Mouse (Mus musculus) hindbrain, embryonic 16.5 days (tissue): ENCODE data around the gene Kif2c. TPM values are rescaled to one million over a fixed set of nuclear protein-coding genes. Genes with fewer than 3 reads are reported as not detected.

Source experiments
- ATAC-seq: fragments of 200-750 bp; cut with Nextera tagmentation; 2 replicates; pipeline ENCODE4 v1.8.0; 2017; ENCODE audit warnings: moderate TSS enrichment, moderate library complexity
- H3K27ac ChIP-seq: fragments of 300-500 bp; sonication (generic); 2 replicates; pipeline ENCODE4 v1.5.1; 2014; ENCODE audit warnings: low read depth, mild to moderate bottlenecking, control low read depth, low read length, moderate library complexity
- H3K27me3 ChIP-seq: fragments of 300-500 bp; sonication (generic); replicated peaks from 2 replicates; pipeline ENCODE4 v1.6.1; 2014; ENCODE audit warnings: low read length; ENCODE audit not compliant: control insufficient read depth, insufficient read depth
- H3K36me3 ChIP-seq: fragments of 300-500 bp; sonication (generic); 2 replicates; pipeline ENCODE4 v1.6.1; 2014; ENCODE audit warnings: mild to moderate bottlenecking, low read length, moderate library complexity, mixed read lengths; ENCODE audit not compliant: control insufficient read depth, insufficient read depth
- H3K4me1 ChIP-seq: fragments of 300-500 bp; sonication (generic); 2 replicates; pipeline ENCODE4 v1.6.1; 2014; ENCODE audit warnings: low read depth, low read length; ENCODE audit not compliant: control insufficient read depth, insufficient read depth
- H3K4me2 ChIP-seq: fragments of 300-500 bp; sonication (generic); 2 replicates; pipeline ENCODE4 v1.6.1; 2014; ENCODE audit warnings: mild to moderate bottlenecking, low read length, control low read depth, moderate library complexity
- H3K4me3 ChIP-seq: fragments of 300-500 bp; sonication (generic); 2 replicates; pipeline ENCODE4 v1.5.1; 2014; ENCODE audit warnings: mild to moderate bottlenecking, low read length, control low read depth, moderate library complexity
- H3K9ac ChIP-seq: fragments of 300-500 bp; sonication (generic); 2 replicates; pipeline ENCODE4 v1.6.1; 2014; ENCODE audit warnings: low read depth, mild to moderate bottlenecking, control low read depth, low read length, moderate library complexity
- H3K9me3 ChIP-seq: fragments of 300-500 bp; sonication (generic); 2 replicates; pipeline ENCODE4 v1.6.1; 2014; ENCODE audit warnings: mild to moderate bottlenecking, low read length, moderate library complexity; ENCODE audit not compliant: control insufficient read depth
- WGBS: fragments of 180-500 bp; shearing (Covaris S2); extraction: QIAGEN DNeasy Blood & Tissue Kit; methylation state at CpG from one replicate; pipeline ENCODE4 v1.1.7; 2014; 5-methylcytosine and 5-hydroxymethylcytosine counted together
- polyA plus RNA-seq: library from polyadenylated mRNA; unstranded; fragments of >200 nt; fragmentation: Nextera tagmentation; extraction: Ambion mirVana; gene quantifications from 2 replicates; pipeline ENCODE4 v1.2.1, GENCODE M21; 2015

Kif2c gene
- polyA plus RNA-seq, 1 experiment from 2014 or later = 10.1 TPM

GRCm38 (mm10) chr4:117133366-117133796, 49.1 kb downstream of the Kif2c start:
- peak overlapping the region; percentile 85 for H3K27ac ChIP-seq
- peak overlapping the region; percentile 92 for H3K9ac ChIP-seq
- no peaks in the 10 kb centered on the region for H3K27me3 ChIP-seq
- H3K4me2 ChIP-seq = peak overlapping the region; percentile 84
- no peaks in the 10 kb centered on the region for H3K9me3 ChIP-seq
- peak; percentile 44 for ATAC-seq
- H3K36me3 ChIP-seq = peaks cover 18% of the 10 kb centered on the region
- under 1% methylated on average over 40 of the region's 42 CpGs for WGBS
- H3K4me3 ChIP-seq = peak overlapping the region; percentile 80
- H3K4me1 ChIP-seq = peaks cover 16% of the 10 kb centered on the region

GRCm38 (mm10) chr4:117132794-117133143, 49.7 kb downstream of the Kif2c start:
- peak overlapping the region; percentile 92 for H3K9ac ChIP-seq
- no peaks in the 10 kb centered on the region for H3K9me3 ChIP-seq
- peak overlapping the region; percentile 85; the same call in 1 of the 2 replicates for H3K27ac ChIP-seq
- H3K36me3 ChIP-seq = peaks cover 24% of the 10 kb centered on the region
- peak overlapping the region; percentile 80 for H3K4me3 ChIP-seq
- peak overlapping the region; percentile 84 for H3K4me2 ChIP-seq
- no peaks in the 10 kb centered on the region for H3K27me3 ChIP-seq
- peaks cover 16% of the 10 kb centered on the region for H3K4me1 ChIP-seq
- no peak for ATAC-seq
- 8% methylated on average over 11 of the region's 11 CpGs for WGBS

- Histone ChIP-seq H3K27ac (no peak overlapping the region; the same call in 1 of the 2 replicates), H3K9me3 (no peaks in the 10 kb centered on the region), H3K27me3 (no peaks in the 10 kb centered on the region), H3K9ac (peak overlapping the region; percentile 92), H3K4me3 (peak overlapping the region; percentile 80), H3K36me3 (peaks cover 27% of the 10 kb centered on the region), H3K4me1 (peaks cover 16% of the 10 kb centered on the region), H3K4me2 (peak overlapping the region; percentile 84)
- peak; percentile 2; the same call in 1 of the 2 replicates for ATAC-seq
- WGBS = 8% methylated on average over 7 of the region's 7 CpGs
Measured at GRCm38 (mm10) chr4:117131890-117132793, 50.3 kb downstream of the Kif2c start.

- Histone ChIP-seq H3K4me2 (no peak overlapping the region), H3K27ac (no peak overlapping the region)
Measured at GRCm38 (mm10) chr4:117131198-117131597, 51.2 kb downstream of the Kif2c start.

GRCm38 (mm10) chr4:117130790-117131189, 51.6 kb downstream of the Kif2c start:
- 36% methylated on average over 6 of the region's 6 CpGs for WGBS
- H3K9ac ChIP-seq = no peak overlapping the region
- ATAC-seq = no peak

More at GRCm38 (mm10) chr4:117131198-117131597, 51.2 kb downstream of the Kif2c start:
- H3K9me3 ChIP-seq = no peaks in the 10 kb centered on the region
- ATAC-seq = no peak
- H3K27me3 ChIP-seq = no peaks in the 10 kb centered on the region
- H3K9ac ChIP-seq = peak overlapping the region; percentile 92; the same call in 1 of the 2 replicates
- no peak overlapping the region for H3K4me3 ChIP-seq
- peaks cover 28% of the 10 kb centered on the region for H3K36me3 ChIP-seq
- peaks cover 16% of the 10 kb centered on the region for H3K4me1 ChIP-seq
- 38% methylated on average over 6 of the region's 6 CpGs for WGBS

GRCm38 (mm10) chr4:117127991-117128686, 54.3 kb downstream of the Kif2c start:
- WGBS = 92% methylated on average over 33 of the region's 33 CpGs
- Histone ChIP-seq H3K4me3 (no peak overlapping the region), H3K27ac (no peak overlapping the region), H3K9me3 (no peaks in the 10 kb centered on the region), H3K4me2 (no peak overlapping the region), H3K27me3 (no peaks in the 10 kb centered on the region), H3K4me1 (peaks cover 25% of the 10 kb centered on the region), H3K36me3 (peaks cover 28% of the 10 kb centered on the region), H3K9ac (no peak overlapping the region)
- ATAC-seq = no peak

More at GRCm38 (mm10) chr4:117130790-117131189, 51.6 kb downstream of the Kif2c start:
- Histone ChIP-seq H3K4me3 (no peak overlapping the region), H3K4me2 (no peak overlapping the region), H3K9me3 (no peaks in the 10 kb centered on the region), H3K36me3 (peaks cover 28% of the 10 kb centered on the region), H3K27me3 (no peaks in the 10 kb centered on the region), H3K4me1 (peaks cover 18% of the 10 kb centered on the region), H3K27ac (no peak overlapping the region)

- Histone ChIP-seq H3K9me3 (no peaks in the 10 kb centered on the region), H3K4me3 (no peak within 1 kb of the TSS), H3K27me3 (no peaks in the 10 kb centered on the region), H3K27ac (peak within 1 kb of the TSS; percentile 79), H3K36me3 (peaks cover 28% of the 10 kb centered on the region), H3K4me1 (peaks cover 17% of the 10 kb centered on the region), H3K9ac (peak within 1 kb of the TSS; percentile 65), H3K4me2 (peak within 1 kb of the TSS; percentile 12; the same call in 1 of the 2 replicates)
- WGBS = 87% methylated on average over 9 of the region's 9 CpGs
- ATAC-seq = no peak
Measured at GRCm38 (mm10) chr4:117126675-117127290, 55.7 kb downstream of the Kif2c start, which contains the start of gene Tctex1d4. Gene Tctex1d4, plus strand, starts transcription at chr4:117126794.

- WGBS = 45% methylated on average over 15 of the region's 15 CpGs
- H3K27me3 ChIP-seq = no peaks in the 10 kb centered on the region
- H3K4me2 ChIP-seq = no peak overlapping the region
- ATAC-seq = peak; percentile 22; the same call in 1 of the 2 replicates
- H3K4me3 ChIP-seq = no peak overlapping the region
- H3K27ac ChIP-seq = peak overlapping the region; percentile 79
- peaks cover 15% of the 10 kb centered on the region for H3K4me1 ChIP-seq
- peak overlapping the region; percentile 65 for H3K9ac ChIP-seq
- no peaks in the 10 kb centered on the region for H3K9me3 ChIP-seq
- peaks cover 23% of the 10 kb centered on the region for H3K36me3 ChIP-seq
Measured at GRCm38 (mm10) chr4:117125910-117126674, 56.3 kb downstream of the Kif2c start.
